Mouse (Mus musculus) embryonic facial prominence, embryonic 11.5 days (tissue): ENCODE measurements around the gene Cenpb. TPM values are rescaled to one million over a fixed set of nuclear protein-coding genes. Genes with fewer than 3 reads are reported as not detected.
A peak's percentile ranks its signal among the peaks of the same experiment; 100 is the strongest.

ENCODE experiments used
- ATAC-seq: fragments of 200-750 bp; cut with Nextera tagmentation; replicated peaks from 2 replicates; pipeline ENCODE4 v1.8.0; 2017; ENCODE audit warnings: low read depth; ENCODE audit not compliant: insufficient number of reproducible peaks, low FRiP score, low TSS enrichment
- DNase-seq: peaks from one replicate; pipeline ENCODE4 v3.0.0-alpha.2; 2015; ENCODE audit warnings: low spot score
- H3K27ac ChIP-seq: fragments of 300-500 bp; sonication (generic); replicated peaks from 2 replicates; pipeline ENCODE4 v1.5.1; 2014; ENCODE audit warnings: mild to moderate bottlenecking, low read depth, low read length, control low read depth
- H3K27me3 ChIP-seq: fragments of 300-500 bp; sonication (generic); 2 replicates; pipeline ENCODE4 v1.6.1; 2014; ENCODE audit warnings: mild to moderate bottlenecking, low read length, moderate library complexity, mixed read lengths; ENCODE audit not compliant: control insufficient read depth, insufficient read depth
- H3K36me3 ChIP-seq: fragments of 300-500 bp; sonication (generic); replicated peaks from 2 replicates; pipeline ENCODE4 v1.6.1; 2014; ENCODE audit warnings: low read depth, mild to moderate bottlenecking, low read length, moderate library complexity, mixed read lengths; ENCODE audit not compliant: control insufficient read depth, insufficient read depth
- H3K4me1 ChIP-seq: fragments of 300-500 bp; sonication (generic); 2 replicates; pipeline ENCODE4 v1.6.1; 2014; ENCODE audit warnings: low read length, mixed read lengths; ENCODE audit not compliant: control insufficient read depth, insufficient read depth
- H3K4me2 ChIP-seq: fragments of 300-500 bp; sonication (generic); 2 replicates; pipeline ENCODE4 v1.6.1; 2014; ENCODE audit warnings: low read depth, mild to moderate bottlenecking, control low read depth, low read length, moderate library complexity
- H3K4me3 ChIP-seq: fragments of 300-500 bp; sonication (generic); 2 replicates; pipeline ENCODE4 v1.5.1; 2014; ENCODE audit warnings: low read depth, low read length, control low read depth
- H3K9ac ChIP-seq: fragments of 300-500 bp; sonication (generic); replicated peaks from 2 replicates; pipeline ENCODE4 v1.6.1; 2014; ENCODE audit warnings: mild to moderate bottlenecking, control low read depth, low read length
- H3K9me3 ChIP-seq: fragments of 300-500 bp; sonication (generic); replicated peaks from 2 replicates; pipeline ENCODE4 v1.6.1; 2016; ENCODE audit warnings: mild to moderate bottlenecking, low read length, inconsistent platforms, mixed read lengths; ENCODE audit not compliant: control insufficient read depth
- WGBS: fragments of 180-500 bp; shearing (Covaris S2); extraction: QIAGEN DNeasy Blood & Tissue Kit; methylation state at CpG from one replicate; pipeline ENCODE4 v1.1.7; 2014; 5-methylcytosine and 5-hydroxymethylcytosine counted together
- polyA plus RNA-seq: library from polyadenylated mRNA; unstranded; fragments of >200 nt; fragmentation: Nextera tagmentation; extraction: Ambion mirVana; gene quantifications from 2 replicates; pipeline ENCODE4 v1.2.1, GENCODE M21; 2014

Gene Cenpb
- polyA plus RNA-seq, 1 experiment from 2014 or later, result 5.8 TPM

DNA sequence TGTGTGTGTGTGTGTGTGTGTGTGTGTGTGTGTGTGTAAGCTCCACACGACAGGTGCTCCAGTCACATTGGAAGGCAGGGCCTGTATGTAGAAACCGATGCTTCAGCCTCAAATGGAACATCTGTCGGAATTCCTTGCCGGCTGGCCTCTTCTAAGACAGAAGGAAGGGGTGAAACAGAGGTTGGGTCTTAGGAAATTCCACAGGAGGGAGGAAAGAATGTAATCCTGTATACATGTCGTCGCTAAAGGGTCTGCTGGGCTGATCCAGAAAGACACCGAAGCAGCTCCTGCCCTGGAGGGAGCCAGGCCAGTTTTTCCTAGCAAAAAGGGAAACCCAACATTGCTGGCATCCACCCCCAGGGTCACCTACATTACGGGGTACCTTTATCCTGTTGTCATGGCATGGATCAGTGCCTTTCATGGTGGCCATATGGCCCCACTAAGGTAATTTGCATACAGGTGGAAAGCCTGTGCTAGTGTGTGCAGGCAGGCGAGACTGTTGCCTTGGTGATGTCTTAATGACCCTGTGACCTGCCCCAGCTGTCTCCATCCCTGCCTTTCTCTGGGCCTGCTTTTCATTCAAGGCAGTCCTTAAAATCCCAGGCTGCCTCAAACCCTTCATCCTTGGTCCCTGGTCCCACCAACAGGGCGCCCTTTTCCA, 10.6 kb upstream of the Cenpb start:
- 26% methylated on average over 10 of the region's 10 CpGs for WGBS
- peak; percentile 57 for DNase-seq
- 0 out of 2 replicates have a peak overlapping the region, but pooled peaks have one; percentile 28 for H3K27ac ChIP-seq

GRCm38 (mm10) chr2:131189521-131190309, 9.8 kb upstream of the Cenpb start:
- ATAC-seq (no peak), DNase-seq (no peak)
- Histone ChIP-seq H3K9ac (peak overlapping the region; percentile 13), H3K4me1 (no peaks in the 10 kb centered on the region; the same call in none of the 2 replicates), H3K4me2 (no peak overlapping the region), H3K9me3 (no peaks in the 10 kb centered on the region), H3K27ac (0 out of 2 replicates have a peak overlapping the region, but pooled peaks have one; percentile 25), H3K4me3 (no peak overlapping the region), H3K36me3 (no peaks in the 10 kb centered on the region; the same call in 1 of the 2 replicates), H3K27me3 (no peaks in the 10 kb centered on the region)
- 46% methylated on average over 5 of the region's 5 CpGs for WGBS

More for the DNA sequence above, 10.6 kb upstream of the Cenpb start:
- Histone ChIP-seq H3K4me2 (no peak overlapping the region), H3K27me3 (no peaks in the 10 kb centered on the region), H3K4me3 (no peak overlapping the region), H3K9ac (peak overlapping the region; percentile 28; the same call in 1 of the 2 replicates), H3K9me3 (no peaks in the 10 kb centered on the region), H3K36me3 (no peaks in the 10 kb centered on the region; the same call in 1 of the 2 replicates), H3K4me1 (no peaks in the 10 kb centered on the region; the same call in none of the 2 replicates)
- ATAC-seq, result peak; percentile 51

DNA sequence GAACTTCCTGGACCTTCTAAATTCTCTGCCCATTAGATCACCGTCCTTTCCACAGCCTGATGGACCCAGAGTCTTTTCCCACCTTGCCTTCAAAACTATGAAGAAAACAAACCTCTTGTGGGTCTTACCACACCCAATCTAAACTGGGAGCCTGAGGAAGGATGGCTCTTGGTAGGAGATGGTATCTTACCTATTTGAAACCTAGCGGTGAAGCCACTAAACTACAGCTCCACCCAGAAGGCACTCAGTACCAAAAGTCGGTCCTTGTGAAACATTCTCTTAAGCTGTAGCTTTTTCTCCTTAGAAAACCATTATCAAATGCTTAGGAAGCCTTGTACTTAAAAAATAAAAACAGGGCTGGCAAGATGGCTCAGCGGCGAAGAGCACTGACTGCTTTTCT, 8.4 kb upstream of the Cenpb start:
- Histone ChIP-seq H3K4me3 (no peak overlapping the region), H3K27me3 (no peaks in the 10 kb centered on the region), H3K4me1 (no peaks in the 10 kb centered on the region; the same call in none of the 2 replicates), H3K36me3 (no peaks in the 10 kb centered on the region; the same call in 1 of the 2 replicates), H3K27ac (no peak overlapping the region), H3K9ac (no peak overlapping the region), H3K9me3 (no peaks in the 10 kb centered on the region), H3K4me2 (no peak overlapping the region)
- DNase-seq, result no peak
- no peak for ATAC-seq
- WGBS, result 93% methylated on average over 5 of the region's 5 CpGs

GRCm38 (mm10) chr2:131187602-131187922, 7.7 kb upstream of the Cenpb start:
- Histone ChIP-seq H3K27ac (no peak overlapping the region), H3K4me2 (peak overlapping the region; percentile 87), H3K4me3 (peak overlapping the region; percentile 63), H3K36me3 (no peaks in the 10 kb centered on the region; the same call in 1 of the 2 replicates), H3K9me3 (no peaks in the 10 kb centered on the region), H3K27me3 (no peaks in the 10 kb centered on the region), H3K9ac (peak overlapping the region; percentile 83), H3K4me1 (no peaks in the 10 kb centered on the region; the same call in none of the 2 replicates)
- DNase-seq (no peak), ATAC-seq (no peak)
- WGBS, result 20% methylated on average over 3 of the region's 3 CpGs

DNA sequence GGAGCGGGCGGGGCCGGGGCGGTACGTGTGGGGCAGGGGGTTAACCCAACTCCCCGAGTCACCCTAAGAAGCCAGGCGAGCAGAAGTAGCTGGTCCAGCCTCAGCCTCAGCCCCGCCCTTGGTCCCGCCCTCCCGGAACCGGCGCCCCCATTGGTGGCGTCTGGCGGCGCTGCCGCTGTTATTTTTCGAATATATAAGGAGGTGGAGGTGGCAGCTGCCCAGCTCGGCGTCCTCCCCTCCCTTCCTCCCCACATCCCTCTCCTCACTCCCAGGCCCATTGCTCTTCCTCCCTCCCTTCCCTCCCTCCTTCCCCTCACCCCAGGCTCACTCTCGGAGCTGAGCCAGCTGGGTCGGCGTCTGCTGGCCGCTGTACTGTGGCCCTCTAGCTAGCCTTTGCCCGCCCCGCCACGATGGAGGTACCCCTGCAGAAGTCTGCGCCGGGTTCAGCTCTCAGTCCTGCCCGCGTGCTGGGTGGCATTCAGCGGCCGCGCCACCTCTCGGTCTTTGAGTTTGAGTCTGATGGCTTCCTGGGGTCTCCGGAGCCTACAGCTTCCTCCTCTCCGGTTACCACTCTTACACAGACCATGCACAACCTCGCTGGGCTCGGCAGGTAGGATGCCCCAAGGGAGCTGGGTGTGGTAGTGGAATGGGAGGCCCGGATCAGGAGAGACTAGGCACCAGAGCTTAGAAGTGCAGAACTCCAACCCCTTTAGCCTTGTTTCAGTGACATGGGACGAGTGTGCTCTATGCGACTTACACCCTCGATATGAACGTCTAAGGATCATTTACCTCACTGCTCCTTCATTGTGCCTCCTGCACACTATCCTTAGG, 7.1 kb upstream of the Cenpb start, which contains the start of the genes Cdc25b and Spef1:
Gene Cdc25b, plus strand, starts transcription at position 179 of the 831 bp plus-strand sequence.
Gene Spef1, minus strand, starts transcription at position 512 of the 831 bp plus-strand sequence.
- H3K4me1 ChIP-seq, result no peaks in the 10 kb centered on the region; the same call in none of the 2 replicates
- no peaks in the 10 kb centered on the region for H3K36me3 ChIP-seq
- H3K27me3 ChIP-seq, result no peaks in the 10 kb centered on the region
- H3K9me3 ChIP-seq, result no peaks in the 10 kb centered on the region
- DNase-seq (peak; percentile 90), ATAC-seq (peak; percentile 77)
- H3K4me3 ChIP-seq, result peak within 1 kb of the TSS; percentile 63
- peak within 1 kb of the TSS; percentile 83 for H3K9ac ChIP-seq
- H3K4me2 ChIP-seq, result peak within 1 kb of the TSS; percentile 87
- under 1% methylated on average over 42 of the region's 43 CpGs for WGBS
- peak within 1 kb of the TSS; percentile 67; the same call in 1 of the 2 replicates for H3K27ac ChIP-seq

- H3K9ac ChIP-seq, result peak overlapping the region; percentile 83
- no peaks in the 10 kb centered on the region for H3K27me3 ChIP-seq
- peak overlapping the region; percentile 63 for H3K4me3 ChIP-seq
- ATAC-seq, result no peak
- peak overlapping the region; percentile 87 for H3K4me2 ChIP-seq
- no peaks in the 10 kb centered on the region; the same call in none of the 2 replicates for H3K4me1 ChIP-seq
- H3K27ac ChIP-seq, result no peak overlapping the region
- WGBS, result 2% methylated on average over 14 of the region's 14 CpGs
- no peak for DNase-seq
- H3K36me3 ChIP-seq, result no peaks in the 10 kb centered on the region
- H3K9me3 ChIP-seq, result no peaks in the 10 kb centered on the region
These were observed 6.5 kb upstream of the Cenpb start for GRCm38 (mm10) chr2:131186343-131186742.

- H3K9ac ChIP-seq, result peak overlapping the region; percentile 93
- H3K4me1 ChIP-seq, result peaks cover 6% of the 10 kb centered on the region
- H3K4me3 ChIP-seq, result peak overlapping the region; percentile 70
- ATAC-seq (0 out of 2 replicates have a peak, but pooled peaks have one; percentile 14), DNase-seq (peak; percentile 71)
- WGBS, result under 1% methylated on average over 64 of the region's 67 CpGs
- peak overlapping the region; percentile 89 for H3K4me2 ChIP-seq
- no peaks in the 10 kb centered on the region for H3K27me3 ChIP-seq
- H3K36me3 ChIP-seq, result no peaks in the 10 kb centered on the region; the same call in 1 of the 2 replicates
- H3K27ac ChIP-seq, result peak overlapping the region; percentile 71
- H3K9me3 ChIP-seq, result no peaks in the 10 kb centered on the region
These were observed 501 bp downstream of the Cenpb start for GRCm38 (mm10) chr2:131179246-131179886.
